Mouse (Mus musculus) 3134 (cell line): Measurements from ENCODE around the gene Rps28.
A peak's percentile ranks its signal among the peaks of the same experiment; 100 is the strongest.

Source experiments
- DNase-seq: peaks from one replicate; pipeline ENCODE4 v3.0.0-alpha.2; 2011; ENCODE audit warnings: low spot score; ENCODE audit not compliant: insufficient read length; ENCODE audit errors: extremely low read depth

The Rps28 gene

DNA sequence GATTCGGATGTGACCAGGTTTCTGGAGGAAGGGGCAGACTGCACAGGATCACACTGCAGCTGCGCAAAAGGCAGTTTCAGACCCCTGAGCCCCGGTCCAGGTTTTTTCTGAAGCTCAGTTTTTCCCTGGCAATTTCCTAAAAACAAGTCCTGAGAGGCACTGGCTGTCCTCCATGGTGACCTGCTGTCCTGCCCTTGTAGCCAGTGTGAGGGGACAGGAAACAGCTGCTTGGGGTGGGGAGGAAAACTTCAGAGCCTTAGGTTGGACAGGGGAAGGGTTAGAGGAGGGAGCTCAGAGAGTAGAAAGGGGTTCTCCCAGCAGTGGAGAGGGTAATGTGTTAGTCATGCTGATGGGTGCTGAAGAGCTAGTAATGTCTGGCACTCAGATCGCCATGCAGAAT lies 11.4 kb downstream of the Rps28 start:
- DNase-seq: peak; percentile 41

GRCm38 (mm10) chr17:33812475-33812874 lies 11.9 kb downstream of the Rps28 start:
- DNase-seq: peak; percentile 58

DNA sequence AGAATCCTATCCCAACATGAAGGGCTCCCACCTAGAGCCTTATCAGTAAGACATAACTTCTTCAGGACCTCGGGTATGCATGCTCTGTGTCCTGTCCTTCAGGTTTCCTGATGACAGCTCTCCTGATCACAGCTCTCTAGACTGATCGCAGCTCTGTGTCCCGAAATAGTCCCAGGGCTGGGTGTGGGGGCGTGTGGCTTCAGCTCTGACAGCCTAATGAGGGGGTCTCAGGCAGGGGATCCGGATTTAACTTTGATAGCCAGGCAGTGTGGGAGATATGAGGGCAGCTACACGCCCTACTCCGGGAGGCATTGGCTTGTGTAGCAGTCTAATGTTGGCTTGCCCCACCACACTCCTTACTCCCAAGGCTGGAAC lies 13.2 kb downstream of the Rps28 start:
- DNase-seq: no peak

- DNase-seq: no peak
These were observed 13.8 kb downstream of the Rps28 start, which contains the start of gene Kank3 for GRCm38 (mm10) chr17:33810334-33811141. Kank3 (plus strand) TSS chr17:33810519.

GRCm38 (mm10) chr17:33808192-33808591 lies 16.2 kb downstream of the Rps28 start:
- DNase-seq: no peak

DNA sequence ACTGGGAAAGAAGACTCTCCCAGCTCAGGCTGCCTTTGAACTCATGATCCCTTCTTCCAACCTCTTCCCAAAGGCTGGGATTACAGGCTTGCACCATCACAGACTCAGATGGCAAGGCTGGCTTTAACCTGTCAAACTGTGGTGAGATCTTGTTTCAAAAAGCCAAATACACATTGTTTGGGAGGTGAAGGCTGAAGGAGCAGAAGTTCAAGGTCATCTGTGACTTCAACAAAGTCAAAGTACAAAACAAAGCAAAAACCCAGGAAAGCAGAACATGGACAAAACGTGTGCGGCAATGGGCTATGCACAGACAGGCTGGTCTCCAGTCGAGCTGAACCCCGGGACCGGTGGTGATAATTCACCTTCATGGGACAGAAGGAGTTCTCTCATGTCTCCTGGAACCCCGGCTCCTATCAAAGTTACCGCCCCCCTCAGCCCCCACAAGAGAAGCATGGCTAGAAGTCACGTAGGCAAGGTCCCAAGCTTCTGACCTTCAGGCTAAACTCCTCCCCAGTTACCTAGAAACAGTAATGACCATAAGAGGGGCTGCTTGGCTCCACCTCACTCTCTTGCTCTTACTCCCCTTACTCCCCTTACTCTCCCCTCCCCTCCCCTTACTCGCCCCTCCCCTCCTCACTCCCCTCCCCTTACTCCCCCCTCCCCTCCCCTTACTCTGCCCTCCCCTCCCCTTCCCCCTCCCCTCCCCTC lies 17.0 kb downstream of the Rps28 start:
- DNase-seq: no peak

DNA sequence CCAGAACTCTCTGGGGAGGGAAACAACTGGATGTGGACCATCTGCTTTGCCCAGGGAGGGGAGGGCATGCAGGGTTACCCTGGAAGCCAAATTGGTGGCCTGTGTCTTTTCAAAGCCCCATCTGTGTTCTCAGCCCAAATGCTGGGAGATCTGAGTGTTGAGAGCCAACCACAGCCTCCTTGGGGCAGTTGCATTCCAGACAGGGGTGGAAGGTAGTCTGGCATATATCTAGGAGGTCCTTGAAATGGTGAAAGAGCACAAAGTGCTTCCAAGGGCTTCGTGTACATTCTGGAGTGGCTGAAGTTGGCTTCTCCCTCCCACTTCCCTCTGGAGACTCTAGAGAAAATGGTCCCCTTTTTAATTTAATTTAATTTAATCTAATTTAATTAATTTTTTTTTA lies 19.6 kb downstream of the Rps28 start:
- DNase-seq: no peak

- DNase-seq: no peak
These were observed 20.2 kb downstream of the Rps28 start for GRCm38 (mm10) chr17:33804205-33804604.

- no peak for DNase-seq
These were observed 22.1 kb downstream of the Rps28 start for GRCm38 (mm10) chr17:33802221-33802620.

DNA sequence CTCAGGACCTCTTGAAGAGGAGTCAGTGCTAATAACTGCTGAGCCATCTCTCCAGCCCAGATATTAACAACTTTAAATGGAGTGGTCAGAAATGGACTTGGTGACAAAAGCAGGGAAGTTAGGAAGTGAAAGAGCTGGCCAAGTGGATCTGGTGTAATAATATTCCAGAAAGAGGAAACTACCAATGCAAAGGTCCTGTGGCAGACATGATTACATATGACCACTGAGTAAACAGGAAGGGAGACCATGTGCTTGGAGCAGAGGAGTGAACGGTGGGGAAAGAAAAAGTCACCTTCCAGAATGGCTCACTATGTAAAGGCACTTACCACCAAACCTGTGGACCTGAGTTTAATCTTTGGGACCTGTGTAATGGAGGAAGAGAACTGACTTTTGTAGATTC lies 25.1 kb downstream of the Rps28 start:
- DNase-seq: no peak

- no peak for DNase-seq
These were observed 26.1 kb downstream of the Rps28 start for GRCm38 (mm10) chr17:33798306-33798705.

GRCm38 (mm10) chr17:33788732-33789131 lies 35.6 kb downstream of the Rps28 start:
- DNase-seq: no peak

GRCm38 (mm10) chr17:33786375-33786774 lies 38.0 kb downstream of the Rps28 start:
- DNase-seq: no peak

- DNase-seq: no peak
These were observed 39.4 kb downstream of the Rps28 start for GRCm38 (mm10) chr17:33784939-33785338.

DNA sequence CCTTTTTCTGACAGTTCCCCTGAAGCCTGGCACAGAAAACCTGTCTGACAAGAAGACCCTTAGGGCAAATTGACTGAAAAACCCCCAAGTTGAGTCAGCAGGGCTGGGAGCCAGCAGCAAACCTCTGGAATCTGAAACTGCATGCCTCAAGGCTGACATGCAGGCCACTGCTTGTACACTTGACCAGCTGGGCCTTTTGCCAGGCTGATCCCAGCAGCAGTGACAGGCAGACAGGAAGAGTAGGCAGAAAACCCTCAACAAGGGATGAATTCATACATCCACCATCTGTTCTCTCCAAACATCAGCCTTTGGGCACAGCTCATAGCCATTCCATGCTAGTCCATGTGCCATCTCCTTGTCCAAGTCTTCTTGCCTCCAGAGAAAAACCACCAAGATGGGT lies 41.0 kb downstream of the Rps28 start:
- DNase-seq: peak; percentile 91

- DNase-seq: peak; percentile 40
These were observed 42.3 kb downstream of the Rps28 start for GRCm38 (mm10) chr17:33782067-33782466.

DNA sequence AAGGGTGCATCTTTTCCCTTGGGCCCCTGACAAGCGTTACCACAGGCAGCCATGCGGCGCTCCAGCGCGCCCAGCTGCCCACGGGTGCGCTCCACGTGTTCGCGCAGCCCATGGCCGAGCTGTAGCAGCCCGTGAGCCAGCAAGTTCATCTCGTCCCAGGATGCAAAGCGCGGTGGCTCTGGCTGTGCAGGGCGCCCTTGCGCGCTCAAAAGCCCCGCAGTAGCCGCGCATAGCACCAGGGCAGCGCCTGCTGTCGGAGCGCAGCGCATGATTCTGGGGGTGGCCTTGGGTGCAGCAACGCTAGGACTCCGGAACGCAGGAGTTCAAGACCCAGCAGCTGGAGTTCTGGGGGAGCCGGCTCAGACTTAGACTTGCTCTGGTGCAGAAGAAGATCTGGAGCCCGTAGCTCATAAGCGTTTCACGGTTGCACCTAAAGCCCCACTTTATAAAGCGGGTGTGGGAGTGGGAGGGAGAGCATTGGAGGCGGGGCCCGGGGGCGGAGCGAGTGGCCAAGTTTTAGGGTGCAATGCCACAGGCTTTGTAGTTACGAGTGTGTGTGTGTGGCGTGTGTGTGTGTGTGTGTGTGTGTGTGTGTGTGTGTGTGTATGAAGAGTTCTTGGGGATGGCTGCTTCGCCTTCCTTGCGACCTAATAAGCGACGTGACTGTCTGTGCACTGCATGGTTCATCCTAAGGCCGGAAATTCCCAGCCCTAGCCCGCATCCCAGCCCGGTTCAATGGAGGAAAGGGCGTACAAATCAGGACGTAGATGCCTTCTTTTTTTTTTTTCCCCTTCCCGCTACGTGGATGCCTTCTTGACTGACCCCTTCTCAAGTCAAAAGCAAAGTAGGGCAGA lies 43.0 kb downstream of the Rps28 start, which contains the start of gene Angptl4:
Gene Angptl4 (minus strand): TSS at position 707 of the 854 bp plus-strand sequence.
- DNase-seq: peak; percentile 88

GRCm38 (mm10) chr17:33780431-33780830 lies 43.9 kb downstream of the Rps28 start:
- DNase-seq: peak; percentile 42

GRCm38 (mm10) chr17:33779967-33780295 lies 44.4 kb downstream of the Rps28 start:
- DNase-seq: no peak

DNA sequence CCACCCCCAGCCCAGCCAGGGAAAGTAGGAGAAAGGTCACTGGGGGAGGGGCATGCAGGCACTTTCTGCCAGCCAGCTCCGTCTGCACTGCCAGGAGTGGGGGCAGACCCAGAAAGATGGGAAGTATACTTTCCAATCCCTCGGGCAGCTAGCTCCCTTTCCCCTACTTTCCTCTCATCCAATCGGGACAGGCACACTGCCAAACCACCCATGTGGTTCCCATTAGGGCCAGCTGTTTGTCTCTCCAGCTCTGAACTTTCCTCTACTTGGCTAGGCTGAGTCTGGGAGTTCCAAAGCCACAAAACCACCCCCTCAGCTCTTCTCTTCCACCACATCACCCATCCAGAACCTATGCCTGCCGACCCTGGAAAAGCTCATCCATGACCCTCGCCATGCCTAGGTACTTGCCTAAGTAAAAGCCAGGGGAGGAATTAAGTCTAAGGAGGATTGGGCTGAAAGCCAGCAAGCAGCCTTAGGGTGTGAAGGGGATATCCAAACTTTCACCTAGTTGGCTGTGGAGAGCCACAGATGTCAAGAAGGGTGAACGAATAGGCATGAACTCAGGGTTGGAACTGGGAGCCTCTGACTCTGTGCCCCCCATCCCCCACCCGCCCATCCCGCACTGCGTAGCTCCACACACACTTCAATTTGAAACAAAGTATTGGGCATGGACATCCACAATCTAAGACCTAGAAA lies 44.9 kb downstream of the Rps28 start:
- DNase-seq: peak; percentile 81

DNA sequence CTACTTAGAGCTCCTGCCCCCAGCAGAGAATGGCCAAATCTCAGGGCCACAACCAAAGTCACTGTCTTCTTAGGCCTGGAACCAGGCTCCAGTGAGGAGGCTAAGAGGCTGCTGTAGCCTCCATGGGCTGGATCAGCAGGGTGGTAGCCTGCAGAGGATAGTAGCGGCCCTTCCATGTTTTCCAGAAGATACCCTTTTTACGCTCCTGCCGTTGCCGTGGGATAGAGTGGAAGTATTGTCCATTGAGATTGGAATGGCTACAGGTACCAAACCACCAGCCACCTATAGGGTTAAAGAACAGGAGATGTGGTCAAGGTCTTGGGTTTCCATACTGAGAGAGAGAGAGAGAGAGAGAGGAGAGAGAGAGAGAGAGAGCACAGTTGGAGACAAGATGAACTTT lies 49.1 kb downstream of the Rps28 start:
- DNase-seq: no peak
